Mouse (Mus musculus) cerebellum, postnatal 10 days (tissue): ENCODE measurements around the gene Snap47.
A peak's percentile ranks its signal among the peaks of the same experiment; 100 is the strongest.

Experiments
- DNase-seq, 2 experiments: peaks; one replicate each; pipeline ENCODE4 v3.0.0; 2021; ENCODE audit warnings: mixed read lengths in 2 of 2

Gene Snap47

DNA sequence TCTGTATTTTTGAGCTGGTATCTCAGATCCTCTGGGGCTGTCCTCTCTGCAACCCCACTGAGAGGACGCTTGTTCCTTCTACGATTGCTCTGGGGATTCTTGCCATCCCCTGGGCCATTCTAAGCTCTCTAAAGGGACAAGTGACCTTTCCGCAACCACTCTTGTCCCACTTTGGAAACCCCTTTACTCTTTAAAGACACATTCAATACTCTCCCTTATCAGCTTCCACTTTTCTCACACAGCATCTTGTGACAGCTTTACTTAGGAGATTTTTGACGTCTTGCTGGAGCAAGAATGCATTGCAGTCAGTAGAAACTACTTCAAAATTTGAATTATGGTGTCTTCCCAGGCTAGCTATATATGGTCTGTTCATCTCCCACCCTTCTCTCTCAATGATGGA, at the start of gene Snap47:
Gene Snap47, minus strand, starts transcription at position 101 of the 400 bp plus-strand sequence.
- no peak for DNase-seq

DNA sequence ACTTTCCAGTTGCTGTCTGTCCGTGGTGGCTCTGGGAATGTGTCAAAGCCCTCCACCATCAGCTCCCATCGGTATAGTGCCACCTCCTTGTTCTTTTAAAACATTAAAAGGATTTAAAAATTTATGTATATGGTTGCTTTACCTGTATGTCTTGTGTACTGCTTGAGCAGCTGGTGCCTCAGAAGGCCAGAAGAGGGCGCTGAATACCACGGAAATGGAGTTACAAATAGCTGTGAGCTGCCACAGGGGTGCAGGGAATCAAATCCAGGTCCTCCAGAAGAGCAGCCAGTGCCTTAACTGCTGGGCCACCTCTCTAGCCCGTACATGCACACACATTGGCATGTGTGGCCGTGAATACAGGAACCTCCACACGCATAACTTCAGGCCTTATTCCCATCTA, 46.8 kb upstream of the Snap47 start:
- DNase-seq = no peak

DNA sequence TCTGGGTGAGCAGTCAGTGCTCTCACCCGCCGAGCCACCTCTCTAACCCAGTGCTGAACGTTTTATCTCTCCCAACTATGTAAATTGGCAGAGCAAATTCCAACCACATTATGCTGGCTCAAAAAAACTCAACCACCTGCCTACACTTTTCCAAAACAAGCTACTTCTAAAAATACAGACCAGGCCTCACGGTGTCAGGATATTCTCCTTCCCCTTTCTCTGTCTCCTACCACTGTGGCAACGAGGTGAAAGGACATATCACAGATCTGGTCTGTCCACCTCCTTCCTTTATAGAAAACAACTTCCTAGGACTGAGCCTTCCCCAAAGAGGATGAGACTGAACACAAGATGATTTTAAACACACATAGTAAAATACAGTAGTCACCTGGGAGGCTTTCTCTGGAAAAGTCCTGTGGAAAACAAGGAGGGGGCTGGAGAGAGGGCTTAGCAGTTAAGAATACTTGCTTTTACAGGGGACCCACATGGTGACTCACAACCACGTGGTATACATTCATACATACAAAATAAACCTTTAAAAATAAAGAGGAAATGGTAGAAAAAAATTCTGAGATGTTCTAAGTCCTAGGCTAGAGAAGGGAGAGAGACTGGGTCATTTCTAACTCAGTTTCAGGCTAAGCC, 45.8 kb upstream of the Snap47 start:
- DNase-seq = no peak

DNA sequence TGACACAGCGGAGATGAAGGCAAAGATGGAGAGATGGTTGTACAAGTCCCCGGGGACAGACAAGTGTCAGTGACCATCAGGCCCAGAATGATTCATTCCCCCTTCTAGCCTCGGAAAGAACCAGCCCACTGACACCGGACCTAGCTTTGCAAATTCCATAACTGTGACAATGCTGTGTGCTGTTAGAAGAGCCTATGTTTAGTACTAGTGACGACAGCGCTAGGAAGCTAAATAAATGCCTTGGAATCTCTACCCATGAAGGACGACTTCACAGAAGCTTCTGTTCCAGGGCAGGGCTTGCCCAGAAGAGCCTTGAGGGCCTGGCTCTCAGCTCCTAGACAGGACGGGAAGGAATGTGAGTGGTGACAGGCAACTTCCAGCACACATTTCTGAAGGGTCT, 35.2 kb upstream of the Snap47 start:
- no peak for DNase-seq

GRCm38 (mm10) chr11:59485641-59486040, 34.7 kb upstream of the Snap47 start:
- no peak for DNase-seq

DNA sequence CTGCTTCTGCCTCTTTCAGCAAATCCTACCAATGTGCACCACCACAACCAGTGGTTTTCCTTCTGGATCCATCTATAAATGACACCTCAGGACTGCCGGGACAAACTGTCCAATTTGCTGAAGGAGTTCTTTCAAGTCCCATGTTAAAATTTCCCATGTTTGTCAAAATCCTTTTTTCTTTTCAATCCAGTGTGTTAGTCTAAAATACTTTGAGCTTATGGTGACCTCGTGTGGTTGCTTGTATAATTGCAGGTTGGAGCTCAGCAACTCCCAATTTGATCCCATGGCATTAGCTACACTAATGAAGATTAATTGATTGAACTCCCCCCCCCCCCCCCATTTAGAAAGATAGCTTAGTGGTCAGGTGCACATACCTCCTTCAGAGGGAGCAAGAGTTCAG, 32.2 kb upstream of the Snap47 start:
- DNase-seq = peak; percentile 78 to 81

DNA sequence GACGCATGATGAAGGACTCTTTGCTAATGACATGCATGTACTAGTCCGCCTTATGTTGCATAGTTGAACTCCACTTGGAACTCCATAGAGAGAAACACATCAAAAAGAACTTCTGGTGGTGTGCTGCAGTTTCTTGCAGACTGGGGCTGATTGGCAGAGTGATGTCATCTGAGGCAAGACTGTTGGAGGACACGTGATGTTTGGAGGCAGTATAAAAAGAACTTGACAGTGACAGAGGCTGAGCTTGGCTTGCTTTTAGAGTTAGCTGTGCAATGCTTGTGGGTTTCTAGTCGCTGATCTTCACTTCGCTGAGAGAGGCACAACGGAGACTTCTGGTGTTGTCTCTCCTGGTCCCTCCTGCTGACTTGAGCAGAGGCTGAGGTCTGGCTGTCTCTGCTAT, 26.3 kb upstream of the Snap47 start:
- DNase-seq = no peak

DNA sequence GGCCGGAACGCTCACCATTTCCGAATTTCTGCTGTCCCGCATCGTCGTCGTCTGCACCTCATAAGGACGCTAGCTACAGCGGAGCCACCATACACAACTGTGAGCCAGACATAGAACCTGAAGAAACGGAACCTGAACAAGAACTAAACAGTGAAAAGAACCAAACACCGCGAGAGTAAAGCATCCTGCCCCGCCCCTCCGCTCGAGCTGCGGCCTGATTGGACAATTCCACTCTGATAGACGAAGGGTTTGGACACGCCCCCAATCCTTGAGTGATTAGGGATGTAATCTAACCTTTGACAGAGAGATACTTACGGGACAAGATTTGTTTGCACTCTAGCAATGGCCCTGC, 21.3 kb upstream of the Snap47 start, which contains the start of gene Zfp867:
Gene Zfp867, minus strand, starts transcription at position 149 of the 352 bp plus-strand sequence.
- DNase-seq = peak; percentile 96 to 97

DNA sequence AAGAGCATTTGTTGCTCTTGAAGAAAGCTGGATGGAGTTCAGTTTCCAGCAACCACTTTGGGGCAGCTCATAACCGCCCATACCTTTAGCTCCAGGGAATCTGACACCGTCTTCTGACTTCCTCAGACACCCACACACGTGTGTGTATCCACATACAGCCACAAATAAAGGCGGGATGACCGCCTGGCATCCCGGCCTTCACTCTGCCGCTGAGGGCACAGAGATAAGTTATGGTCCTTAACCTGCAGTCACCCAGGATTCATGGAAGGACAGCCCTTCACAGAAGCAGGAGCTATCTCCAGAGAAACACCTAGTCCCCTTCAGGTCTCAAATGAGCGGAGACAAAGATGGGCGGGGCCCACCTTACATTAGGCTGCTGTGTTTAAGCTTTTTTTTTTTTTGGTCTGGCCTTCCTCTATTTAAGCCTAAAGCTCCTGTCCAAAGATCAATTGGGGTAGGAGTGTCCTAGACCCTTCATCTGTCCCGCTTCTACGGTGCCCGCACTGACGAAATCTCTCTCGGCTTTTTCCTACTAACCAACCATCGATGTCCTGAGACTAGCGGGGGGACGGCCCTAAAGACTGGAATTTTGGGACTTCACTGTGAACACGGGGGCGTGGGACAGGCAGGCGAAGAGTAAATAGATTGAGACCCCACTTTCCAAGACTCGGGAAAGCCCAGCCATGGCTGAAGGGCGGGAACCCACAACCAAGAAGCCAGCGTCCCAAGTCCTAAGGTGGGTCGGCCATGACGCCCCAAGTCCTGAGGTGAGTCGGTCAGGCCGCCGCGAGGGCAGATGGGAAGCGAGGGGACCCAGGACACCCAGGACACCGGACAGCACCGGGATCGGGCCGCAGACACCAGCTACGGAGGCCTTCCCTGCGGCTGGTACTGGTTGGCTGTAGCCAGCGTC, 20.7 kb upstream of the Snap47 start:
- DNase-seq = no peak

- DNase-seq = no peak
Measured at GRCm38 (mm10) chr11:59460459-59460858, 9.5 kb upstream of the Snap47 start.

DNA sequence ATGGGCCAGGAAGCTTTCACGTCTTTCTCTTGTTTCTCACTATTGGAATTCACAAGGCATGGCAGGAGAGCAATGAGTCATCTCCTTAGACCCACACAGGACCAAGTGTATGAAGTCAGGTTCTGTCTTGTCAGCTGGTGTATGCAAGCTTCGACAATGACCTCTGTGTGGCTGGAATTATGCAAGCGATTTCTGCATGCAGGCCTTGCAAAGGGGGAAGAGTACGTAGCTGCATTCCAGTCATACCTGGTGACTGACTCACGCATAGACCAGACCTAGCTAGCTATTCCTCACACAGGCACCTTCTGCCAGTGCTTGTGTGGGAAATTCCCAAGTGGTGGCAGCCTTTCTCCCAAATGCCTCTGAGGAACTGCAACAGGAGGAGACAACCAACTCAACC, 8.0 kb upstream of the Snap47 start:
- no peak for DNase-seq

DNA sequence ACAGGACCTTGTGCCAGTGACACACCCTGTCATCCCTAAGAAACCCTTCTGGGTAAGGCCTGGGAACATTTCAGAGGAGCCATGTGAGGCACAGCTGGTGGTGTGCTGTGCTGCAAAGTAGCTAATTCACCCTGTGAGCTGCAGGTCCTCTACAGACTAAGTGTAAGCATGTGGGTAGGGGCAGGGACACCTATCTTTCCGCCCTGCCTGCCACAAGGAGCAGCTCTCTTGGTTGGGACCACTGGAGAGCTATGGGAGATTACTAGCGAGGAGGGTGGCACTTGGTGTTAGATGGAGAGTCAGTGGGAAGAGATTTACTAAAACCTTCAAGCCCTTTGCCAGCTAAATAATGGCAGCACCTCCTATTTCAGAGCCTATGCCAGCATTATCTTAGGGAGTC, 5.9 kb upstream of the Snap47 start:
- no peak for DNase-seq

GRCm38 (mm10) chr11:59456346-59456745, 5.4 kb upstream of the Snap47 start:
- DNase-seq = no peak

- DNase-seq = no peak
Measured at GRCm38 (mm10) chr11:59450230-59450771, 685 bp downstream of the Snap47 start.

DNA sequence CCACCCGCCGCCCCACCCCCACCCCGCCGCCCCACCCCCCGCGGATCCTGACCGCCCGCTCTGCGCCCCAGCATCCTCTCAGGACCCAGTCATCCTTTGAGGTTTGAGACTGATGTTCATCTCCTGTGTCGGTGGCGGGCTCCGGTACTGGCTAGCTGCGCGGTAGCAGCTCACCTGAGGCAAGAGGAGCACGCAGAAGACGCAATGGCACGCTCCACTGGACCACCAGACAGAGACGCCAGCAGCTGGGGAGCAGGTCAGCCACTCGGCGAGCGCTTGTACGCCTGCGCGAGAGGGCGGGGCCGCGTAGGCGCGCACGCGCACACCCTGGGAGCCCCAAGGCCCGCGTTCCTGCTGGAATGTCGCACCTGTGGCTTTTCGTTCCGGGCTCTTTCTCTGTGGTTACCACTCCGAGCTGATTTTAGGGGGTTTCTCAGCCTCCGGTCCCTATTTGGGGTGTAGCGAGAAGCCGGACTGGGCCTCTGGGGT, 1.2 kb downstream of the Snap47 start, which contains the start of gene Jmjd4:
Gene Jmjd4, plus strand, starts transcription at position 305 of the 489 bp plus-strand sequence.
- peak; percentile 97 for DNase-seq

- DNase-seq = peak in 1 of 2 experiments; percentile 20
Measured at GRCm38 (mm10) chr11:59443102-59443501, 7.9 kb downstream of the Snap47 start.

GRCm38 (mm10) chr11:59437954-59438353, 13.0 kb downstream of the Snap47 start:
- no peak for DNase-seq

DNA sequence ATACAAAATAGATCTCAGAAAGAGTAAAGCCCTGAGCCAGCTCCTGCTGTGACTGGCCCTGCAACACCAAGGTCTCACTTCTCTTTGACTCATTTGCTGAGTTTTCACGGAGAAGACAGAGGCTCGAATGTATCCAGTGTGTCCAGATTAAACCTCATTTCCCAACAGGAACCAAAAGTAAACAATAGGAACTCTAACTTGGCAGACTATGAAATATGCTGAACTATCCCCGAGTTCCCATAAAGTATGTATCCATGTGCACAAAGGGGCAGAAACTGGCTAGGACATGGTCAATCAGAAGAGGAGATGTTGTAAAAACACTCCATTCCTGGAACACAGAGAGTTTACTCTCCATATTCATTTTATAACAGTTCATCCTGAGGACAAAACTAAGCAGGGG, 18.7 kb downstream of the Snap47 start:
- DNase-seq = no peak

- DNase-seq = no peak
Measured at GRCm38 (mm10) chr11:59429959-59430358, 21.0 kb downstream of the Snap47 start.

DNA sequence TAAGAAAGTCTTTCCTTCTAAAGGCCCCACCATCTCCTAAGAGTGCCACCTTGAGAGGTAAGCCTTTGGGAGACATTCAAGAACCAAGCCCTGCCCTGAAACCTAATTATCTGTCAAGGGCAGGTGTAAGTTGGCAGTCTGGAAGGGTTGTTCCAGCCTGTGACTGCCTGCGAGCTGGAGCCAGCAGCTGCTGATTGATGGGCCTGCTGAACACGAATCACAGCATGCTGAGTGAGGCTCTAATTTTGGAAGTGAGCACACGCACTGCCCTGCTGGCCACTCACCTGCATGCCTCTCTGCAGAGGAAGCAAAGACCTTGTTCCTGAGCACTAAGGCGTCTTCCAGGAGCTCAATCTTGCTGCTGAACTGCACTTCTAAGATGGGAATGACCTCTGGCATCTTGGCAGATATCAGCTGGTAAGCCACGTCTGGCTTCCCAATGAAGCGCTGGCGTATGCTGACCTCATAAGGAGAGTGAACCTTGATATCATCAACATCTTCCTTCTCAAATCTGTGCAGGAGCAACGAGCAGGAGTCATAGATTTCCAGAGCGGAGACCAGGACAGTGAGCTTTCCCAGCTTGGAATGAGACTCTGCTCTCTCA, 22.8 kb downstream of the Snap47 start:
- no peak for DNase-seq

DNA sequence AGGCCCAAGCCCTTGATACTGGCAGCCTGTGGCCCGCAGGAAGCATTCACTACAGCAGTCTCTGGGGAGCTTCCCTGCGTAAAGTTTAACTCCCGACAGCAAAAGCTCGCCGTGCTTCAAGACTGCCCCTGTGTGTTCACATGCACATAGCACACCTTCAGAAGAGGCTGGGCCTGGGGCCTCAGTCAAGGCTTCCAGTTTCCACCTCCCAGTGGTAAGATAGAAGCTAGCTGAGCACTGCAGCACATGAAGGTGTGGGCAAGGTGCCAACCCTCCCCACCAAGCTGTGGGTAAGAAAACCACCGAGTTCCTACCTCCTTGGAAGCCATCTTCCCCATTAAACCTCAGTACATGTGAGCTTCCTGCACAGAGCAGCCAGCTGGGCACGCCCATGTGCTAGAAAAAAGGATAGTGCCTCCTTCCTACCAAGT, 25.3 kb downstream of the Snap47 start:
- DNase-seq = peak; percentile 25

GRCm38 (mm10) chr11:59423010-59423588, 27.9 kb downstream of the Snap47 start:
- no peak for DNase-seq

GRCm38 (mm10) chr11:59421967-59422366, 29.0 kb downstream of the Snap47 start:
- no peak for DNase-seq
